Mouse (Mus musculus): ENCODE results near the gene Lrfn5. TPM values are rescaled to one million over a fixed set of nuclear protein-coding genes. Genes with fewer than 3 reads are reported as not detected.

Lrfn5 gene
- polyA plus RNA-seq (2012; rRNA removed), result 0.11 TPM in 1 of 2 replicates, not detected in the other

DNA sequence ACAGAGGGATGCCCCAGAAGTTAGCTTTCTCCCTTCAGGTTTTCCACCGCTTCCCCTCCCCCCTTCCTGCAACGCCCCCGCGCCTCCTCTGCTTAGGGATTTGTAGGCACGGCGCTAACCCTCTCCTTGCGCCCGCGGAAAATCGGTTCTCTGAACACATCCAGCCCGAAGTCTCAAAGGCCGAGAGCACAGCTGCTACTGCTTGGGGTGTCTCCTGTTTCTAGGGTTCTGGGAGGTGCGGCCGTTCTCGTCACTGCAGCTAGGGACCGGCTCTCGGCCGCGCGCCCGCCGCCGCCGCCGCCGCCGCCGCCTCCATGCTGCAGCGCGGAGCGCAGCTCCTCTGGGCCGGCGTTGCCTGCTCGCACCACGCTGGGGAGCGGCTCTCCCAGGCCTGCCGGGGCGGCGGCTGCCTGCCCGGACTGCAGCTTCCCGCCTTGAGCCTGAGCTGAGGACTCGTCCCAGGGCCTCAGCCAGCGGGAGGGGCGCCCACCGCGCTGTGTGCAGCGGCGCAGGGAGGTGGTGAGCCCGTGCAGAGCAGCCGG, at the start of gene Lrfn5:
Gene Lrfn5, plus strand, starts transcription at position 322 of the 542 bp plus-strand sequence.

